Mouse (Mus musculus): ENCODE results near the gene Mlph.

DNA sequence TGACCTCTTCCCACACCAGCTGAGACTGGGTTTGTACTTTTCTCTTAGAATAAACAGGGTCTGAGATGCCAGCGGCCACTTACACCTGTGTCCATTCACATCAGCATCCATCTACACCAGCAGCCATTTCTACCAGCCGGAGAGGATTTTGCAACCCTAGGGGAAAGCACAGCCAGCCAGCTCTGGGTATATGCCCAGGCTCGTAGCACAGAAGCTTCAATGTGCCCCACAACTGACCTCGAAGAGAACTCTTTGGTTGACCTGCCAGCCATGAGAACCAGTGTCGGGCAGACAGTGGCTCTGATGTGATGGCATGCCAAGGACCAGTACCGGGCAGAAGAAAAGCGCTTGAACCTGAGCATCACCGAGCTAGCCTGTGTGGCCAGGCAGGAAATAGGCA, 39.5 kb upstream of the Mlph start:
- TF ChIP-seq CTCF (IDR thresholded peaks at IDR 0.05; ENCODE audit: control insufficient read depth, insufficient read depth, low read length): no peak
- no peak for TF ChIP-seq POLR2A (IDR thresholded peaks at IDR 0.05; ENCODE audit: borderline replicate concordance, control insufficient read depth, low read depth, low read length)

Measured in bone marrow, adult 2 months (tissue).